8 mouse cellular contexts compared by ENCODE assay signal in the genomic region with DNA sequence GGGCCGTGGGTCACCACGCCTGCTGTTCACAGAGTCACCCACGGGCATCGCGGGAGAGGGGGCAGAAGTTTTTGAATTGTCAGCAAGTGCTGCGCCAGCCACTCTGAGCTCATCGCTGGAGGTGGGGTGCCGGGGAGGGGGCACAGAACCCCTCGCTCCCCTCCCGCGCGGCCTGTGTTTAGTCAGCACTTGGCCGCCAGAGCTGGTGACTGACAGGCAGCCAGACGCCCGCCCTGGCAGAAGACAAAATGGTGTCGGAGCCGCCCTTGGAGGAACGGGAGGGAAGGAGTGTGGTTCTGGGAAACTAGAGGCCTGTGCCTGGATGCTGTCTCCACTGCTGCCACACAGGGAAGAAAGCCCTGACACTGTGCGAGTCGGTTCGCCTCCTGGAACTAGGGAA. TPM values are rescaled to one million over a fixed set of nuclear protein-coding genes. Genes with fewer than 3 reads are reported as not detected.
DNase-seq lines count a peak whose midpoint lies in the region; ATAC-seq and TF ChIP-seq lines count a peak whose summit lies in the region.
"Had no signal": no experiment of that assay in that cellular context is flagged by ENCODE, and none has a peak within 500 bp of the region (broad histone marks: within the 10 kb centered on the region; RNA-seq: fewer than 3 reads in every experiment).

No protein-coding gene starts in this region.

- H3K36me3 ChIP-seq in E14TG2a.4 (ENCODE audit: insufficient read depth, low read length) (peaks cover 36% of the 10 kb centered on the region), ES-E14 (ENCODE audit: control insufficient read depth, insufficient read depth, low read length, poor library complexity, severe bottlenecking) (peaks cover 13% of the 10 kb centered on the region)
- peaks cover 9% of the 10 kb centered on the region for H3K36me3 ChIP-seq in forebrain, postnatal 0 days (ENCODE audit: insufficient read depth)
- H3K36me3 ChIP-seq in hindbrain, embryonic 10.5 days: peaks cover 21% of the 10 kb centered on the region

- H3K9me3 ChIP-seq in E14TG2a.4 (ENCODE audit: low read length): no peaks in the 10 kb centered on the region
- H3K9me3 ChIP-seq in ES-E14 (ENCODE audit: control insufficient read depth, insufficient read depth, low read depth, low read length): no peaks in the 10 kb centered on the region
- no peaks in the 10 kb centered on the region for H3K9me3 ChIP-seq in forebrain, postnatal 0 days (ENCODE audit: low read length)
- H3K9me3 ChIP-seq in hindbrain, embryonic 10.5 days: no peaks in the 10 kb centered on the region

- peaks cover 81% of the 10 kb centered on the region for H3K4me1 ChIP-seq in E14TG2a.4 (replicated peaks; ENCODE audit: low read depth, low read length)
- peaks cover 12 to 44% of the 10 kb centered on the region in 2 experiments for H3K4me1 ChIP-seq in ES-E14 (ENCODE audit: control insufficient read depth in 2 of 2, insufficient read depth in 2 of 2, low read length in 2 of 2, poor library complexity in 1 of 2)
- peaks cover 31% of the 10 kb centered on the region for H3K4me1 ChIP-seq in forebrain, postnatal 0 days (ENCODE audit: insufficient read depth)
- H3K4me1 ChIP-seq in hindbrain, embryonic 10.5 days (replicated peaks): peaks cover 77% of the 10 kb centered on the region

- no peak overlapping the region for H3K27ac ChIP-seq in ES-E14 (ENCODE audit: insufficient read depth, low read depth, low read length, poor library complexity, severe bottlenecking)
- peak overlapping the region; percentile 64 for H3K27ac ChIP-seq in forebrain, postnatal 0 days (ENCODE audit: low read depth, low read length)
- peak overlapping the region; percentile 64 for H3K27ac ChIP-seq in hindbrain, embryonic 10.5 days

- TF ChIP-seq CTCF in E14TG2a.4 (conservative IDR thresholded peaks at IDR 0.05; ENCODE audit: low read length): no peak
- no peak for TF ChIP-seq CTCF in forebrain, postnatal 0 days (IDR thresholded peaks at IDR 0.05; ENCODE audit: low read depth)

- no peaks in the 10 kb centered on the region for H3K27me3 ChIP-seq in E14TG2a.4 (ENCODE audit: insufficient read depth, low read length)
- no peaks in the 10 kb centered on the region for H3K27me3 ChIP-seq in forebrain, postnatal 0 days (ENCODE audit: insufficient read depth, low read length)
- peaks cover 6% of the 10 kb centered on the region; the same call in 1 of the 2 replicates for H3K27me3 ChIP-seq in hindbrain, embryonic 10.5 days (ENCODE audit: insufficient read depth, poor library complexity, severe bottlenecking)

- in situ Hi-C loops in ES-E14 (cut with MboI; ENCODE audit: low sequenced_read_pairs in 2 of 2, unreplicated experiment in 2 of 2): no loop called here

- DNase-seq in ES-E14 (ENCODE audit: low read depth, low spot score) (no peak), adipocyte (ENCODE audit: low spot score) (no peak)
- DNase-seq in forebrain, postnatal 0 days: peak; percentile 71
- DNase-seq in hindbrain, embryonic 10.5 days (ENCODE audit: low spot score): no peak
- peak; percentile 50 to 54 for DNase-seq in layer of hippocampus, postnatal 36 days
- peak; percentile 72 to 75 for DNase-seq in right cerebral cortex, postnatal 10 days (ENCODE audit: low spot score in 2 of 2)

- H3K4me3 ChIP-seq in E14TG2a.4 (replicated peaks; ENCODE audit: low read length) (peak overlapping the region; percentile 54), ES-E14 (ENCODE audit: insufficient read depth in 1 of 2, low read depth in 1 of 2, low read length in 2 of 2, poor library complexity in 1 of 2, severe bottlenecking in 1 of 2) (peak overlapping the region in 1 of 2 experiments; percentile 42; a peak in 2 of 4 replicates)
- H3K4me3 ChIP-seq in forebrain, postnatal 0 days (ENCODE audit: low read depth, low read length): no peak overlapping the region
- H3K4me3 ChIP-seq in hindbrain, embryonic 10.5 days: 0 out of 2 replicates have a peak overlapping the region, but pooled peaks have one; percentile 3

- peak overlapping the region; percentile 38 for H3K9ac ChIP-seq in ES-E14 (ENCODE audit: insufficient read depth, low read depth, low read length, poor library complexity, severe bottlenecking)
- H3K9ac ChIP-seq in forebrain, postnatal 0 days: peak overlapping the region; percentile 14; the same call in 1 of the 2 replicates

- 26% methylated on average over 21 of the region's 21 CpGs for WGBS in forebrain, postnatal 0 days
- WGBS in hindbrain, embryonic 10.5 days: 38% methylated on average over 21 of the region's 21 CpGs

- ATAC-seq in forebrain, postnatal 0 days: peak; percentile 36

- H3K4me2 ChIP-seq in forebrain, postnatal 0 days (ENCODE audit: low read depth): peak overlapping the region; percentile 15; the same call in 1 of the 2 replicates

TF ChIP-seq in ES-E14, 5 proteins besides CTCF, POLR2A, EP300 and RAD21:
- TF ChIP-seq MAFK (IDR thresholded peaks at IDR 0.05; ENCODE audit: insufficient read depth, low read depth, low read length) (no peak), HCFC1 (IDR thresholded peaks at IDR 0.05; ENCODE audit: borderline replicate concordance, insufficient read depth, low read length) (no peak)

RNA-seq across cellular contexts. Expression of gene Cd164l2, which starts 11.6 kb away (rescaled TPM):
- total RNA-seq in ES-E14 (2012; rRNA removed): 2.2 and 5.7 TPM in 2 replicates
- 2.8 and 4.6 TPM in 2 replicates for total RNA-seq in forebrain, postnatal 0 days (2014; rRNA removed)
- polyA plus RNA-seq in forebrain, postnatal 0 days (2015; fragmentation: Nextera tagmentation; extraction: Ambion mirVana): 4.2 and 6.1 TPM in 2 replicates
- polyA plus RNA-seq in hindbrain, embryonic 10.5 days (2016; fragmentation: Nextera tagmentation; extraction: Ambion mirVana): 1.1 and 2.2 TPM in 2 replicates
- total RNA-seq in layer of hippocampus, postnatal 36 days (2021): 1 to 10 TPM; 3.7 to 5.8 TPM
- total RNA-seq: hematopoietic stem cell, adult 5-6 weeks had no signal

RNA-seq across cellular contexts. Expression of gene Gpr3, which starts 12.0 kb away (rescaled TPM):
- 0.85 and 1.5 TPM in 2 replicates for total RNA-seq in ES-E14 (2012; rRNA removed)
- total RNA-seq in forebrain, postnatal 0 days (2014; rRNA removed): 1.1 and 2.2 TPM in 2 replicates
- polyA plus RNA-seq in forebrain, postnatal 0 days (2015; fragmentation: Nextera tagmentation; extraction: Ambion mirVana): 2.6 and 2.7 TPM in 2 replicates
- 0.32 and 0.35 TPM in 2 replicates for polyA plus RNA-seq in hindbrain, embryonic 10.5 days (2016; fragmentation: Nextera tagmentation; extraction: Ambion mirVana)
- 1 to 10 TPM; 6.8 to 7.3 TPM for total RNA-seq in layer of hippocampus, postnatal 36 days (2021)

RNA-seq across cellular contexts. Expression of gene Map3k6, which starts 40.3 kb away (rescaled TPM):
- total RNA-seq in ES-E14 (2012; rRNA removed): 2.7 and 4.3 TPM in 2 replicates
- 4.7 and 7.2 TPM in 2 replicates for total RNA-seq in forebrain, postnatal 0 days (2014; rRNA removed)
- polyA plus RNA-seq in forebrain, postnatal 0 days (2015; fragmentation: Nextera tagmentation; extraction: Ambion mirVana): 4.3 and 4.4 TPM in 2 replicates
- polyA plus RNA-seq in hindbrain, embryonic 10.5 days (2016; fragmentation: Nextera tagmentation; extraction: Ambion mirVana): 1.7 and 1.9 TPM in 2 replicates
- 1 to 10 TPM; 3.9 to 5.9 TPM for total RNA-seq in layer of hippocampus, postnatal 36 days (2021)

Comparison
In these comparisons a context has a peak if more than half of its experiments do, and no peak if none do; other contexts are left out.
1. DNase-seq: peak in forebrain, postnatal 0 days (single experiment), layer of hippocampus, postnatal 36 days (2 of 2) and right cerebral cortex, postnatal 10 days (2 of 2); none in ES-E14 (single experiment), hindbrain, embryonic 10.5 days (single experiment) and adipocyte (single experiment).